23 mouse cellular contexts compared by ENCODE assay signal in the genomic region with DNA sequence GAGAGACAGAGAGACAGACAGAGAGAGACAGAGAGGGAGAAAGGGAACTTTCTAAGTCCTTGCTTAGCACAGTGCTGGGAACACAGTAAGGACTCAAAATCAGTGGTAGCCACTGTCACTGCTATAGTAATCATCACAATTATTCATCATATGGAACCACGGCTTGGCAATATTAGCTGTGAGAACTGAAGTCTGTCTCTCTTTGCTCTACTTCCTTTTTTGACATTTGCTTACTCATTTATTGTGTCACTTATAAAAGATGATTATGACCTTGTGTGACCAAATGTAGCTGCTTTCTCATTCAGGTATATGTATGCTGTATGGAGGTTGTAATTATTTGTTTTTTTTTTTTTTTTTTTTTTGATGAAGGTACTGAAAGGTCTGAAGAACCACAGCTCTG. TPM values are rescaled to one million over a fixed set of nuclear protein-coding genes. Genes with fewer than 3 reads are reported as not detected.
"Had no signal": no experiment of that assay in that cellular context is flagged by ENCODE, and none has a peak within 500 bp of the region (broad histone marks: within the 10 kb centered on the region; RNA-seq: fewer than 3 reads in every experiment).

No protein-coding gene starts in this region.

- H3K9ac ChIP-seq: liver, embryonic 15.5 days; liver, postnatal 0 days; lung, embryonic 15.5 days; midbrain, embryonic 12.5 days; neural tube, embryonic 12.5 days; stomach, embryonic 15.5 days had no signal

- H3K9me3 ChIP-seq: liver, embryonic 15.5 days; lung, embryonic 15.5 days; midbrain, embryonic 10.5 days; midbrain, embryonic 12.5 days; neural tube, embryonic 12.5 days; stomach, embryonic 15.5 days had no signal

- H3K4me3 ChIP-seq: liver, embryonic 15.5 days; lung, embryonic 15.5 days; midbrain, embryonic 10.5 days; midbrain, embryonic 12.5 days; myocyte; neural tube, embryonic 12.5 days; stomach, embryonic 15.5 days had no signal

- H3K27me3 ChIP-seq: liver, embryonic 15.5 days; lung, embryonic 15.5 days; midbrain, embryonic 12.5 days; neural tube, embryonic 12.5 days; stomach, embryonic 15.5 days had no signal

- H3K36me3 ChIP-seq: liver, embryonic 15.5 days; lung, embryonic 15.5 days; midbrain, embryonic 10.5 days; midbrain, embryonic 12.5 days; neural tube, embryonic 12.5 days; stomach, embryonic 15.5 days had no signal

- H3K27ac ChIP-seq: liver, embryonic 15.5 days; lung, embryonic 15.5 days; macrophage; midbrain, embryonic 10.5 days; midbrain, embryonic 12.5 days; neural tube, embryonic 12.5 days; stomach, embryonic 15.5 days; stomach, postnatal 0 days had no signal

- ATAC-seq: liver, postnatal 0 days; lung, postnatal 0 days; midbrain, embryonic 16.5 days had no signal

- DNase-seq: liver, postnatal 0 days; lung, adult 2 months; lung, postnatal 14 days; lung, postnatal 36 days; midbrain, embryonic 14.5 days; right cerebral cortex, adult 18-20 months; right cerebral cortex, postnatal 14 days; thymus, adult 2 months; thymus, postnatal 25 days; thymus, postnatal 4 days had no signal

- H3K4me1 ChIP-seq: midbrain, embryonic 12.5 days; neural tube, embryonic 12.5 days; stomach, embryonic 15.5 days had no signal

RNA-seq across cellular contexts. Expression of a gene that starts 36.8 kb away (rescaled TPM):
- total RNA-seq: megakaryocyte progenitor cell, adult 5-6 weeks had no signal
- polyA plus RNA-seq: liver, postnatal 0 days; lung, adult 2 months; lung, postnatal 0 days; macrophage; myocyte; neural tube, embryonic 12.5 days; spleen, adult 2 months had no signal
